Mouse (Mus musculus) erythroblast, embryonic 14.5 days (primary cell): ENCODE data around the gene Olfr657.

Experiments
- GATA1 ChIP-seq: IDR thresholded peaks from 2 replicates; pipeline ENCODE4 v1.6.1; 2012; ENCODE audit warnings: low read length, inconsistent platforms, mixed read lengths
- TAL1 ChIP-seq: IDR thresholded peaks from 3 replicates; pipeline ENCODE4 v1.6.1; 2012; ENCODE audit warnings: low read length, inconsistent platforms, mixed read lengths

GRCm38 (mm10) chr7:104666453-104666852 is 41.9 kb downstream of the Olfr657 start, which contains the start of gene Olfr659:
- TF ChIP-seq TAL1, result no peak
- no peak for TF ChIP-seq GATA1
